Mouse (Mus musculus) heart, embryonic 13.5 days (tissue): ENCODE measurements around the gene Myl10. TPM values are rescaled to one million over a fixed set of nuclear protein-coding genes. Genes with fewer than 3 reads are reported as not detected.

Experiments used
- ATAC-seq: fragments of 200-750 bp; cut with Nextera tagmentation; 2 replicates; pipeline ENCODE4 v1.8.0; 2017; ENCODE audit warnings: moderate TSS enrichment; ENCODE audit not compliant: insufficient number of reproducible peaks, low FRiP score, low TSS enrichment; ENCODE audit errors: extremely low read depth
- H3K27ac ChIP-seq: fragments of 300-500 bp; sonication (generic); replicated peaks from 2 replicates; pipeline ENCODE4 v1.5.1; 2015; ENCODE audit warnings: moderate library complexity, mild to moderate bottlenecking, inconsistent platforms
- H3K27me3 ChIP-seq: fragments of 300-500 bp; sonication (generic); replicated peaks from 2 replicates; pipeline ENCODE4 v1.6.1; 2015; ENCODE audit warnings: mild to moderate bottlenecking, inconsistent platforms
- H3K36me3 ChIP-seq: fragments of 300-500 bp; sonication (generic); 2 replicates; pipeline ENCODE4 v1.6.1; 2015; ENCODE audit warnings: mild to moderate bottlenecking, inconsistent platforms
- H3K4me1 ChIP-seq: fragments of 300-500 bp; sonication (generic); 2 replicates; pipeline ENCODE4 v1.6.1; 2015; ENCODE audit warnings: inconsistent platforms
- H3K4me2 ChIP-seq: fragments of 300-500 bp; sonication (generic); 2 replicates; pipeline ENCODE4 v1.6.1; 2015; ENCODE audit warnings: inconsistent platforms, mild to moderate bottlenecking, moderate library complexity
- H3K4me3 ChIP-seq: fragments of 300-500 bp; sonication (generic); 2 replicates; pipeline ENCODE4 v1.5.1; 2015; ENCODE audit warnings: moderate library complexity, mild to moderate bottlenecking, inconsistent platforms
- H3K9ac ChIP-seq: fragments of 300-500 bp; sonication (generic); 2 replicates; pipeline ENCODE4 v1.6.1; 2015; ENCODE audit warnings: inconsistent platforms, mild to moderate bottlenecking, moderate library complexity
- H3K9me3 ChIP-seq: fragments of 300-500 bp; sonication (generic); 2 replicates; pipeline ENCODE4 v1.6.1; 2016; ENCODE audit warnings: inconsistent platforms
- WGBS: fragments of 180-500 bp; shearing (Covaris S2); methylation state at CpG from one replicate; pipeline ENCODE4 v1.1.7; 2015; ENCODE audit warnings: mixed read lengths; 5-methylcytosine and 5-hydroxymethylcytosine counted together
- polyA plus RNA-seq: library from polyadenylated mRNA; unstranded; fragments of >200 nt; fragmentation: Nextera tagmentation; extraction: Ambion mirVana; gene quantifications from 2 replicates; pipeline ENCODE4 v1.2.1, GENCODE M21; 2015

Gene Myl10
- polyA plus RNA-seq, 1 experiment from 2014 or later = not detected

DNA sequence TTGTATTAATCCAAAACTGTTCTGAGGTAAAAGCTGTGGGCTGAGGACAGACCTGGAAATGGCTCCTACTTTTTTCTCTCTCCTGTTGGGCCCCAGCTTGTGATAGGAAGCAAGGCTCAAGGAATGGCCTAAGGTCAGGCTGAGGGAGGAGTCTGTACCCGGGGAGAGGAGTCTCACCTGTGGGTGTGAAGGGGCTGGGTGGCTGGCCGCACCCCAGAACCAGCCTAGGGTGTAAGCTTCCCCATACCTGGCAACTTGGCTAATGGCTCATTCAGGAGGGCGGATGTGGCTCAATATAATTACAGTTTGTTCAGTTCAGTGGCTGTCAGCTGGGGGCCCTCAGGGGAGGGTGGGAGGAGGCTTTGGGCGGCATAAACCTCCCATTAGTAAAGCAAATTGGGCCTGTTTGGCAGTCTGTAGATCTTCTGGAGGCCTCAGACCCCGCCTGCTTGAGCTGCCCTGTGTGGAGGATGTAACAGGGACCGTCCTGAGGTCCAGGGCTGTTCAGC lies 14.1 kb upstream of the Myl10 start:
- Histone ChIP-seq H3K9me3 (peaks cover 10% of the 10 kb centered on the region; the same call in 1 of the 2 replicates), H3K4me2 (no peak overlapping the region), H3K9ac (no peak overlapping the region), H3K36me3 (no peaks in the 10 kb centered on the region), H3K4me3 (no peak overlapping the region), H3K27ac (no peak overlapping the region), H3K4me1 (no peaks in the 10 kb centered on the region), H3K27me3 (no peaks in the 10 kb centered on the region)
- whole genome bisulfite sequencing = 61% methylated on average over 6 of the region's 6 CpGs
- no peak for ATAC-seq

DNA sequence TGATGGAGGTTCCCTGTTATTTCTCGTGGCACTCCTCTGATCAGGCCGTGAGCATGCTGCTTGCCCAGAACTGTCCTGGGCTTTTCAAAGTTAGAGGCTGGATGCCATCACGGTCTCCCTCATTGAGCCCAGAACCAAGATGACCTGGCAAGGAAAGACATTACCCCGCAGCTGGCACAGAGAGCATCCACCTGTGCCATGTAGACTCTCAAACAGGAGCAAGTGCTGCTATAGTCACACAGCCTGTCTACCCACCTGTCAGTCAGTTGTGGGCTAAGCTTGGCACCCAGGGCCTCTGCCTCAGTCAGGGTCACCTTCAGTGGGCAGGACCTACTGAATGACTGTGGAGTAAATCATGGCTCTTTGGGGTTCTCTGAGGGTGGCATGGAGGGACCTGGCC lies 6.6 kb upstream of the Myl10 start:
- no peak overlapping the region for H3K9ac ChIP-seq
- H3K27ac ChIP-seq = no peak overlapping the region
- no peaks in the 10 kb centered on the region for H3K36me3 ChIP-seq
- H3K4me3 ChIP-seq = no peak overlapping the region
- no peaks in the 10 kb centered on the region for H3K9me3 ChIP-seq
- no peak overlapping the region for H3K4me2 ChIP-seq
- no peaks in the 10 kb centered on the region for H3K4me1 ChIP-seq
- 79% methylated on average over 4 of the region's 4 CpGs for WGBS
- 0 out of 2 replicates have a peak, but pooled peaks cover 4% of the 10 kb centered on the region for H3K27me3 ChIP-seq
- ATAC-seq = no peak

DNA sequence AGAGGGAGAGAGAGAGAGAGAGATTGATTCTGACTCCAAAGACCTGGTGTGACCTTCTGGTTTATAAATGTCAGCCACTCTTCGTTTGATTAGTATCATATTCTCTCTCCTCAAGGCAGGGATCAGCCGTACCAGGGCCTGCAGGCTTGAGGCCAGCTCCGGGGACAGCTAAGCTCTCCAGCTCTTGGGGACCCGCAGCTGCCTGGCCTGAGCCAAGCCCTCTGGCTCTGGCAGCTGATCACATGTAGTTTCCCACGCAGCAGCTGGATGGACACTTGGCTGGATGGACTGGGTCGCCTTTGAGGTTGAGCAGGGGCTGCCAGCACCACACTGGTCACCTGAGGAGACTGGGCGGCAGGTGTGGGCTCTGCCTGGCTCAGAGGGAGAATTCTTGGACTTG lies 5.4 kb upstream of the Myl10 start:
- 64% methylated on average over 7 of the region's 7 CpGs for WGBS
- H3K36me3 ChIP-seq = no peaks in the 10 kb centered on the region
- no peaks in the 10 kb centered on the region for H3K4me1 ChIP-seq
- H3K27me3 ChIP-seq = 0 out of 2 replicates have a peak, but pooled peaks cover 4% of the 10 kb centered on the region
- H3K4me2 ChIP-seq = no peak overlapping the region
- no peak overlapping the region for H3K9ac ChIP-seq
- no peaks in the 10 kb centered on the region for H3K9me3 ChIP-seq
- ATAC-seq = no peak
- no peak overlapping the region for H3K27ac ChIP-seq
- H3K4me3 ChIP-seq = no peak overlapping the region

GRCm38 (mm10) chr5:136688841-136689240 lies 4.1 kb upstream of the Myl10 start:
- no peaks in the 10 kb centered on the region for H3K9me3 ChIP-seq
- no peak overlapping the region for H3K4me2 ChIP-seq
- no peak overlapping the region for H3K9ac ChIP-seq
- H3K4me3 ChIP-seq = no peak overlapping the region
- H3K27ac ChIP-seq = no peak overlapping the region
- ATAC-seq = no peak
- H3K36me3 ChIP-seq = no peaks in the 10 kb centered on the region
- WGBS = 60% methylated on average over 6 of the region's 6 CpGs
- 0 out of 2 replicates have a peak, but pooled peaks cover 4% of the 10 kb centered on the region for H3K27me3 ChIP-seq
- no peaks in the 10 kb centered on the region for H3K4me1 ChIP-seq

DNA sequence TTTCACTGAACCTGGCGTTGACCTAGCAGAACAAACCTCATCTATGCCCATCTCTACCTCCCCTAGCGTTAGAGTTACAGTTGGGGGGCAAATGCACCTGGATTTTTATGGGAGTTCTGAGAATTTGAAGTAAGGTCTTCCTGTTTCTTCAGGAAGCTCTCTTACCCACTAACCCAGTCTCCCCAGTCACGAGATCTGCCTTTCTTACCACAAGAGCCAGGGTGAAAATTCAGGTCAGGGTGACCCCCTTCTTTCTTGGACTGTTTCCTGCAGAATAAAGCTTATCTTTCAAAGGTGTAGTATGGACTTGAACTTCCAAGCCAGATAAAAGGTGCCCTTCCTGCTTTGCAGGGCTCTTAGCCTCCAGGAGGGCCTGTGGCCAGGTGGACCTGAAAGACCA lies 1.8 kb upstream of the Myl10 start:
- Histone ChIP-seq H3K27me3 (0 out of 2 replicates have a peak, but pooled peaks cover 6% of the 10 kb centered on the region), H3K9me3 (no peaks in the 10 kb centered on the region), H3K27ac (no peak overlapping the region), H3K4me3 (no peak overlapping the region), H3K36me3 (no peaks in the 10 kb centered on the region), H3K4me1 (no peaks in the 10 kb centered on the region), H3K4me2 (no peak overlapping the region), H3K9ac (no peak overlapping the region)
- ATAC-seq = no peak
- 49% methylated on average over 3 of the region's 3 CpGs for WGBS

- Histone ChIP-seq H3K36me3 (no peaks in the 10 kb centered on the region), H3K27me3 (0 out of 2 replicates have a peak, but pooled peaks cover 6% of the 10 kb centered on the region), H3K27ac (no peak overlapping the region), H3K9me3 (no peaks in the 10 kb centered on the region), H3K4me3 (no peak overlapping the region), H3K4me2 (no peak overlapping the region), H3K9ac (no peak overlapping the region), H3K4me1 (no peaks in the 10 kb centered on the region)
- WGBS = 77% methylated on average over 7 of the region's 7 CpGs
- no peak for ATAC-seq
Observed at GRCm38 (mm10) chr5:136693418-136693817, 472 bp downstream of the Myl10 start.

- ATAC-seq = no peak
- no peak overlapping the region for H3K9ac ChIP-seq
- no peak overlapping the region for H3K27ac ChIP-seq
- 0 out of 2 replicates have a peak, but pooled peaks cover 2% of the 10 kb centered on the region for H3K27me3 ChIP-seq
- no peak overlapping the region for H3K4me2 ChIP-seq
- H3K4me3 ChIP-seq = no peak overlapping the region
- no peaks in the 10 kb centered on the region for H3K9me3 ChIP-seq
- H3K4me1 ChIP-seq = no peaks in the 10 kb centered on the region
- no peaks in the 10 kb centered on the region for H3K36me3 ChIP-seq
- WGBS = 54% methylated on average over 6 of the region's 6 CpGs
Observed at GRCm38 (mm10) chr5:136694976-136695375, 2.0 kb downstream of the Myl10 start.

- 73% methylated on average over 5 of the region's 5 CpGs for WGBS
- Histone ChIP-seq H3K4me2 (no peak overlapping the region), H3K9me3 (no peaks in the 10 kb centered on the region), H3K27me3 (0 out of 2 replicates have a peak, but pooled peaks cover 8% of the 10 kb centered on the region), H3K4me3 (no peak overlapping the region), H3K9ac (no peak overlapping the region), H3K4me1 (no peaks in the 10 kb centered on the region), H3K36me3 (no peaks in the 10 kb centered on the region), H3K27ac (no peak overlapping the region)
- ATAC-seq = no peak
Observed at GRCm38 (mm10) chr5:136696516-136696915, 3.6 kb downstream of the Myl10 start.

DNA sequence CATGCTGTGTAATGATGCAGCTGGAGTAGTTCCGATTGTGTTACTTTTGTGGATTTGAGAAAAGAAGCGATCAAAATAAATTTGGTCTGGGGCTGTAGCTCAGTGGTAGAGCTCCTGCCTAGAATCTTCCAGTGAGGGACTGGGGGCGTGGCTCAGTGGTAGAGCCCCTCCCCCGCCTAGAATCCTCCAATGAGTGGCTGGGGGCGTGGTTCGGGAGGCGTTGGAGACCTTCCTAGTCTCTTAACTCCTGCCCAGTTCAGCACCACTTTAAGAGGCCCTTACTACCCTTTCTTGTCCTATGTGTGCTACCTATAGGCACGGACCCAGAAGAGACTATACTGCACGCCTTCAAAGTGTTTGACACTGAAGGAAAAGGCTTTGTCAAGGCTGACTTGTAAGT lies 4.7 kb downstream of the Myl10 start:
- Histone ChIP-seq H3K9ac (no peak overlapping the region), H3K27ac (no peak overlapping the region), H3K4me2 (no peak overlapping the region), H3K4me3 (no peak overlapping the region), H3K9me3 (no peaks in the 10 kb centered on the region), H3K27me3 (0 out of 2 replicates have a peak, but pooled peaks cover 8% of the 10 kb centered on the region), H3K36me3 (no peaks in the 10 kb centered on the region), H3K4me1 (no peaks in the 10 kb centered on the region)
- no peak for ATAC-seq
- WGBS = 76% methylated on average over 9 of the region's 9 CpGs

- H3K27ac ChIP-seq = no peak overlapping the region
- peaks cover 7% of the 10 kb centered on the region; the same call in 1 of the 2 replicates for H3K9me3 ChIP-seq
- 68% methylated on average over 3 of the region's 3 CpGs for WGBS
- H3K9ac ChIP-seq = no peak overlapping the region
- 0 out of 2 replicates have a peak, but pooled peaks cover 5% of the 10 kb centered on the region for H3K27me3 ChIP-seq
- H3K4me1 ChIP-seq = no peaks in the 10 kb centered on the region; the same call in 1 of the 2 replicates
- no peak overlapping the region for H3K4me2 ChIP-seq
- H3K36me3 ChIP-seq = no peaks in the 10 kb centered on the region
- no peak for ATAC-seq
- H3K4me3 ChIP-seq = no peak overlapping the region
Observed at GRCm38 (mm10) chr5:136702159-136702725, 9.3 kb downstream of the Myl10 start.

- Histone ChIP-seq H3K27ac (no peak overlapping the region), H3K4me3 (no peak overlapping the region), H3K4me1 (no peaks in the 10 kb centered on the region; the same call in 1 of the 2 replicates), H3K9ac (no peak overlapping the region), H3K36me3 (no peaks in the 10 kb centered on the region), H3K27me3 (0 out of 2 replicates have a peak, but pooled peaks cover 5% of the 10 kb centered on the region), H3K4me2 (no peak overlapping the region), H3K9me3 (peaks cover 7% of the 10 kb centered on the region; the same call in 1 of the 2 replicates)
- 33% methylated on average over 3 of the region's 3 CpGs for WGBS
- no peak for ATAC-seq
Observed at GRCm38 (mm10) chr5:136703751-136704150, 10.8 kb downstream of the Myl10 start.

GRCm38 (mm10) chr5:136704151-136704550 lies 11.2 kb downstream of the Myl10 start:
- 76% methylated on average over 8 of the region's 8 CpGs for whole genome bisulfite sequencing
- no peak for ATAC-seq
- 0 out of 2 replicates have a peak, but pooled peaks cover 5% of the 10 kb centered on the region for H3K27me3 ChIP-seq
- no peak overlapping the region for H3K4me3 ChIP-seq
- no peaks in the 10 kb centered on the region; the same call in 1 of the 2 replicates for H3K4me1 ChIP-seq
- peaks cover 7% of the 10 kb centered on the region; the same call in 1 of the 2 replicates for H3K9me3 ChIP-seq
- H3K4me2 ChIP-seq = no peak overlapping the region
- no peaks in the 10 kb centered on the region for H3K36me3 ChIP-seq
- no peak overlapping the region for H3K9ac ChIP-seq
- H3K27ac ChIP-seq = no peak overlapping the region
